Mouse (Mus musculus): ENCODE measurements at regions not wholly inside any gene's neighbourhood (a gene's known extent, or its start where the extent isn't known, plus 50 kb on each side); places are given as distances from the start of the nearest gene placed in this dataset.
"Not testable (repeated sequence)": the region's sequence is repeated elsewhere in the genome, so short reads cannot be mapped to it uniquely, and the experiment has no call there.

DNA sequence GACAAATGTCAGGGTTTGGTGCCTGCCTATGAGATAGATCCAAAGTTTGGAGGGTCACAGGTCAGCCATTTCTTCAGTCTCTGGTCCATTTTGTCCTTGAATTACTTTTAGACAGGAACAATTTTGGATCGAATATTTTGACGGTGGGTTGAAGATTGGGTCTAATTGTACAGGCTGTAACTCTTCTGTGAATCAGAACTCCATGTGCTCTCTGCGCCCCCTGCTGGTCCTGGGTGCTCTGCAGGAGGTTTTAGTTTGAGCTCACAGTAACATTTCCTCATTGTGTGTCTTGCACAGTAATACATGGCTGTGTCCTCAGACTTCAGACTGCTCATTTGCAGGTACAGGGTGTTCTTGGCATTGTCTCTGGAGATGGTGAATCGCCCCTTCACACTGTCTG lies 81.5 kb downstream of the Adam6a start:
- TF ChIP-seq CTCF (IDR thresholded peaks at IDR 0.05; ENCODE audit: extremely low read depth, insufficient read length, insufficient replicate concordance, low read depth, low read length); POLR2A (IDR thresholded peaks at IDR 0.05; ENCODE audit: low read depth, low read length): not testable (repeated sequence)

Measured in small intestine, adult 2 months (tissue).